Mouse (Mus musculus): Measurements from ENCODE around the gene Brsk2. TPM values are rescaled to one million over a fixed set of nuclear protein-coding genes. Genes with fewer than 3 reads are reported as not detected.

Gene Brsk2
- polyA plus RNA-seq, 1 experiment from 2014 or later = 0.28 TPM

- Histone ChIP-seq H3K4me2 (ENCODE audit: low read depth, low read length) (no peak overlapping the region), H3K27me3 (ENCODE audit: control insufficient read depth, insufficient read depth, low read length) (0 out of 2 replicates have a peak, but pooled peaks cover 3% of the 10 kb centered on the region), H3K4me3 (ENCODE audit: low read length) (no peak overlapping the region), H3K4me1 (ENCODE audit: control insufficient read depth, insufficient read depth, low read length) (no peaks in the 10 kb centered on the region), H3K36me3 (ENCODE audit: control insufficient read depth, insufficient read depth) (no peaks in the 10 kb centered on the region), H3K9me3 (replicated peaks; ENCODE audit: control insufficient read depth, low read length) (no peaks in the 10 kb centered on the region), H3K9ac (ENCODE audit: low read length) (no peak overlapping the region), H3K27ac (ENCODE audit: low read length) (no peak overlapping the region)
- 41% methylated on average over 10 of the region's 10 CpGs for WGBS
- ATAC-seq (replicated peaks; ENCODE audit: extremely low read depth, insufficient read depth, low FRiP score) = no peak
Observed at GRCm38 (mm10) chr7:141928642-141929041, 20.9 kb upstream of the Brsk2 start.

DNA sequence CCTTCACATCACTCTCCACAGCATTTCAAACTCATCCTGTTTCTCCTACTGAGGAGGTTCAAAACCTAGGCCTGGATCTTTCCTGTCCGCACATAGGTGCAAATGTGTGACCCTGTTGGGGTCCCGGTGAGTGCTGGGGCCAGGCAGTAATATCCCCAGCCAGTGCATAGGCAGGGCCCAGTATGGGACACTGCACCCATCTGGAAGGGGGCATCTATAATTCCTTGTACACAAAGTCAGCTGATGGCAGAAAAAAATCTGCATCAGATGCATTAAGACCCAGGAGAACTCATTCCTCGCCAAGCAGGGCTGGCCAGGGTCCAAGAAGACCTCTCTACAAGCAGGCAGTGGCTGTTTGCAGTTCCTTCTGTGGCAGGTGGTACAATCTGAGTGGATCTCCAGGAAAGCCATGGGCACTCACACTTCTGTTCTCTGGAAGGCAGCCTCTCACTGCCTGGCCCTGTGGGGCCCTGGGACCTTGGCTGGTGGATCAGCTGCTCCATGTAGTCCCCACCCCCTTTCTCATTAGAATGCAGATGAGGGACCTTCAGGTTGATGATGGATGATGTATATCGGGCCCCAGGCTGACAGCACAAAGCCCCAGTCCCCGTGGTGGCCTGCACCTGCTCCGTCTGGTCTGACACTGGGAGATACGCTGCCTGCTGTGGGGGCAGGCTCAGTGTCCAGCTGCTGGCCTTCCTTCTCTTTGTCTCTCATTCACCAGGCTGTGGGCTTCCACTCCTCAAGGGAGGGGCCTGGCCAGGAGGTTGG, 15.2 kb upstream of the Brsk2 start:
- Histone ChIP-seq H3K4me2 (ENCODE audit: low read depth, low read length) (no peak overlapping the region), H3K9me3 (replicated peaks; ENCODE audit: control insufficient read depth, low read length) (no peaks in the 10 kb centered on the region), H3K27ac (ENCODE audit: low read length) (no peak overlapping the region), H3K27me3 (ENCODE audit: control insufficient read depth, insufficient read depth, low read length) (peaks cover 8% of the 10 kb centered on the region), H3K9ac (ENCODE audit: low read length) (no peak overlapping the region), H3K4me3 (ENCODE audit: low read length) (no peak overlapping the region), H3K36me3 (ENCODE audit: control insufficient read depth, insufficient read depth) (no peaks in the 10 kb centered on the region), H3K4me1 (ENCODE audit: control insufficient read depth, insufficient read depth, low read length) (no peaks in the 10 kb centered on the region)
- ATAC-seq (replicated peaks; ENCODE audit: extremely low read depth, insufficient read depth, low FRiP score) = no peak
- WGBS = 64% methylated on average over 7 of the region's 7 CpGs

GRCm38 (mm10) chr7:141934951-141935350, 14.6 kb upstream of the Brsk2 start:
- no peaks in the 10 kb centered on the region for H3K4me1 ChIP-seq (ENCODE audit: control insufficient read depth, insufficient read depth, low read length)
- no peak overlapping the region for H3K9ac ChIP-seq (ENCODE audit: low read length)
- ATAC-seq (replicated peaks; ENCODE audit: extremely low read depth, insufficient read depth, low FRiP score) = no peak
- no peak overlapping the region for H3K4me3 ChIP-seq (ENCODE audit: low read length)
- no peak overlapping the region for H3K27ac ChIP-seq (ENCODE audit: low read length)
- peaks cover 8% of the 10 kb centered on the region for H3K27me3 ChIP-seq (ENCODE audit: control insufficient read depth, insufficient read depth, low read length)
- no peaks in the 10 kb centered on the region for H3K36me3 ChIP-seq (ENCODE audit: control insufficient read depth, insufficient read depth)
- 87% methylated on average over 6 of the region's 6 CpGs for WGBS
- no peaks in the 10 kb centered on the region for H3K9me3 ChIP-seq (replicated peaks; ENCODE audit: control insufficient read depth, low read length)
- H3K4me2 ChIP-seq (ENCODE audit: low read depth, low read length) = no peak overlapping the region

DNA sequence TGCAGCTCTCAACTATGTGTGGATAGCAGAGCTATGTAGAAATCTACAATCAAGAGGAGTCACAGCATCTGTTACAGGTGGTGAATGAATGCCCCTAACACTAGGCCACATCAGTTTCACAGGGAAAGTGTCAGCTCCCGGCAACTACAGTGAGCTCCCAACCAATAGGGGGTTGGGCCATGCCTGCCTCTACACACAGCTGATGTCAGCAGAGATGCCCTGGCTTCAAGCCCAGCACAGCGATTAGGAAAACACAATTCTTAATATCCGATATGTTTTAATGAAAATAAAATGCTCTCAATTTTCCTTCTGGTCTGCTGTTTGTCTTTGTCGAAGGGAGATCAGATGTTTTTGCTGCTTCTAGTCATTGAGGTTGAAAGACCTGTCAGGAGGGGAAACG, 6.1 kb upstream of the Brsk2 start:
- H3K4me3 ChIP-seq (ENCODE audit: low read length) = no peak overlapping the region
- ATAC-seq (replicated peaks; ENCODE audit: extremely low read depth, insufficient read depth, low FRiP score) = no peak
- WGBS = 63% methylated on average over 5 of the region's 5 CpGs
- H3K36me3 ChIP-seq (ENCODE audit: control insufficient read depth, insufficient read depth) = no peaks in the 10 kb centered on the region
- H3K9me3 ChIP-seq (replicated peaks; ENCODE audit: control insufficient read depth, low read length) = no peaks in the 10 kb centered on the region
- H3K4me1 ChIP-seq (ENCODE audit: control insufficient read depth, insufficient read depth, low read length) = no peaks in the 10 kb centered on the region
- H3K27ac ChIP-seq (ENCODE audit: low read length) = no peak overlapping the region
- H3K27me3 ChIP-seq (ENCODE audit: control insufficient read depth, insufficient read depth, low read length) = peaks cover 38% of the 10 kb centered on the region
- H3K9ac ChIP-seq (ENCODE audit: low read length) = no peak overlapping the region
- H3K4me2 ChIP-seq (ENCODE audit: low read depth, low read length) = no peak overlapping the region

DNA sequence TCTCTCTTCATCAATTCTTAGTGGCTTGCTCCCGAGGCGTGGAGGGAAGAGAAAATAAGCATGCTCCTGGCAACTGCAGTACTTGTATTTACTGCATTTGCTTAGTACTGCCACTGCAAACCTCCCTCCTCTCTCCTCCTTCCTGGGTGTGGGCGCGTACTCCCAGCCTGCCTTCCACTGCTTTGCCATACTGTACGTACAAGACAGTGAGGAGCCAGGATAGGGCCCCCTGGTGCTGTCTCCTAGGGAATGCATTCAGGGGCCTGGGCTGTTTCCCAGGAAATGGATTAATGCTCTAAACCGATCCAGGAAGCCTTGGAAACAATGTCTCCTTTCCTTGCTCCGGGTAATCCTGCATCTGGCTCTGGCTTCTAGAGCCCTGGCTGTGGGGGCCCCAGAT, 3.6 kb upstream of the Brsk2 start:
- WGBS = 33% methylated on average over 7 of the region's 7 CpGs
- no peak overlapping the region for H3K9ac ChIP-seq (ENCODE audit: low read length)
- H3K36me3 ChIP-seq (ENCODE audit: control insufficient read depth, insufficient read depth) = no peaks in the 10 kb centered on the region
- H3K9me3 ChIP-seq (replicated peaks; ENCODE audit: control insufficient read depth, low read length) = no peaks in the 10 kb centered on the region
- no peak overlapping the region for H3K4me2 ChIP-seq (ENCODE audit: low read depth, low read length)
- H3K27ac ChIP-seq (ENCODE audit: low read length) = no peak overlapping the region
- no peak overlapping the region for H3K4me3 ChIP-seq (ENCODE audit: low read length)
- no peak for ATAC-seq (replicated peaks; ENCODE audit: extremely low read depth, insufficient read depth, low FRiP score)
- H3K27me3 ChIP-seq (ENCODE audit: control insufficient read depth, insufficient read depth, low read length) = peaks cover 52% of the 10 kb centered on the region
- H3K4me1 ChIP-seq (ENCODE audit: control insufficient read depth, insufficient read depth, low read length) = 0 out of 2 replicates have a peak, but pooled peaks cover 3% of the 10 kb centered on the region

DNA sequence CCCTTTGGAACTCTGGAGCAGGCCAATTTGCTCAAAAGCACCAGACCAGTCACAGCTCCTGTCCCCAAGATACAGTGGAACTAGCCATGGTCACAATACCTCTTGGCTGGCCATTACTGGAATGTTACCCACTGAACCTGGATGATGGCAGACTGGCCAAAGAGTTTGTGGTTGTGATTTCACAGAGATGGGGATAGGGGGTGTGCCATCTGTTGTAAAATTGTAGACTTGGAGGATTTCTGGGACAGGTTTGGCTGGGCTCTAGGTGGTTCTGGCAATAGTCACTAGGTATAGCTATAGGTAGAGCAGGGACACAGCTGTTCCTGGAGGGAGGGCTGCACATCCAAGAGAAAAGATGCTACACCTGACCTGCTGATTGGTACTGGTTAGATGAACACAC, 2.0 kb upstream of the Brsk2 start:
- H3K36me3 ChIP-seq (ENCODE audit: control insufficient read depth, insufficient read depth) = no peaks in the 10 kb centered on the region
- no peak overlapping the region for H3K4me2 ChIP-seq (ENCODE audit: low read depth, low read length)
- H3K27me3 ChIP-seq (ENCODE audit: control insufficient read depth, insufficient read depth, low read length) = peaks cover 68% of the 10 kb centered on the region
- ATAC-seq (replicated peaks; ENCODE audit: extremely low read depth, insufficient read depth, low FRiP score) = no peak
- no peak overlapping the region for H3K27ac ChIP-seq (ENCODE audit: low read length)
- peaks cover 4% of the 10 kb centered on the region for H3K9me3 ChIP-seq (replicated peaks; ENCODE audit: control insufficient read depth, low read length)
- no peak overlapping the region for H3K9ac ChIP-seq (ENCODE audit: low read length)
- 0 out of 2 replicates have a peak, but pooled peaks cover 3% of the 10 kb centered on the region for H3K4me1 ChIP-seq (ENCODE audit: control insufficient read depth, insufficient read depth, low read length)
- no peak overlapping the region for H3K4me3 ChIP-seq (ENCODE audit: low read length)

- no peak overlapping the region for H3K4me3 ChIP-seq (ENCODE audit: low read length)
- no peak overlapping the region for H3K4me2 ChIP-seq (ENCODE audit: low read depth, low read length)
- H3K27ac ChIP-seq (ENCODE audit: low read length) = no peak overlapping the region
- WGBS = 69% methylated on average over 1 of the region's 1 CpGs
- no peaks in the 10 kb centered on the region for H3K36me3 ChIP-seq (ENCODE audit: control insufficient read depth, insufficient read depth)
- 0 out of 2 replicates have a peak, but pooled peaks cover 3% of the 10 kb centered on the region for H3K4me1 ChIP-seq (ENCODE audit: control insufficient read depth, insufficient read depth, low read length)
- H3K9ac ChIP-seq (ENCODE audit: low read length) = no peak overlapping the region
- H3K9me3 ChIP-seq (replicated peaks; ENCODE audit: control insufficient read depth, low read length) = peaks cover 5% of the 10 kb centered on the region
- ATAC-seq (replicated peaks; ENCODE audit: extremely low read depth, insufficient read depth, low FRiP score) = no peak
- peaks cover 74% of the 10 kb centered on the region for H3K27me3 ChIP-seq (ENCODE audit: control insufficient read depth, insufficient read depth, low read length)
Observed at GRCm38 (mm10) chr7:141948045-141948444, 1.5 kb upstream of the Brsk2 start.

- no peaks in the 10 kb centered on the region for H3K36me3 ChIP-seq (ENCODE audit: control insufficient read depth, insufficient read depth)
- WGBS = under 1% methylated on average over 31 of the region's 54 CpGs
- H3K9ac ChIP-seq (ENCODE audit: low read length) = peak overlapping the region; percentile 30; the same call in 1 of the 2 replicates
- 0 out of 2 replicates have a peak, but pooled peaks cover 3% of the 10 kb centered on the region for H3K4me1 ChIP-seq (ENCODE audit: control insufficient read depth, insufficient read depth, low read length)
- peak overlapping the region; percentile 80 for H3K4me2 ChIP-seq (ENCODE audit: low read depth, low read length)
- ATAC-seq (replicated peaks; ENCODE audit: extremely low read depth, insufficient read depth, low FRiP score) = peak; percentile 55; the same call in 1 of the 2 replicates
- H3K4me3 ChIP-seq (ENCODE audit: low read length) = peak overlapping the region; percentile 53
- H3K9me3 ChIP-seq (replicated peaks; ENCODE audit: control insufficient read depth, low read length) = peaks cover 5% of the 10 kb centered on the region
- H3K27me3 ChIP-seq (ENCODE audit: control insufficient read depth, insufficient read depth, low read length) = peaks cover 87% of the 10 kb centered on the region
- no peak overlapping the region for H3K27ac ChIP-seq (ENCODE audit: low read length)
Observed at GRCm38 (mm10) chr7:141949799-141950103, 200 bp downstream of the Brsk2 start.

- Histone ChIP-seq H3K4me1 (ENCODE audit: control insufficient read depth, insufficient read depth, low read length) (0 out of 2 replicates have a peak, but pooled peaks cover 3% of the 10 kb centered on the region), H3K36me3 (ENCODE audit: control insufficient read depth, insufficient read depth) (no peaks in the 10 kb centered on the region), H3K4me3 (ENCODE audit: low read length) (peak overlapping the region; percentile 53), H3K9ac (ENCODE audit: low read length) (peak overlapping the region; percentile 30; the same call in 1 of the 2 replicates), H3K27ac (ENCODE audit: low read length) (no peak overlapping the region), H3K27me3 (ENCODE audit: control insufficient read depth, insufficient read depth, low read length) (peaks cover 87% of the 10 kb centered on the region), H3K9me3 (replicated peaks; ENCODE audit: control insufficient read depth, low read length) (peaks cover 5% of the 10 kb centered on the region), H3K4me2 (ENCODE audit: low read depth, low read length) (peak overlapping the region; percentile 80)
- ATAC-seq (replicated peaks; ENCODE audit: extremely low read depth, insufficient read depth, low FRiP score) = no peak
- 2% methylated on average over 53 of the region's 84 CpGs for WGBS
Observed at GRCm38 (mm10) chr7:141950104-141951013, 808 bp downstream of the Brsk2 start.

Measured in heart, embryonic 16.5 days (tissue).